Mouse (Mus musculus) heart, adult 2 months (tissue): Measurements from ENCODE around the gene Agap3.

Source experiments
- CTCF ChIP-seq: fragments of 200-600 bp; IDR thresholded peaks from 2 replicates; pipeline ENCODE4 v1.8.1; 2022; ENCODE audit warnings: antibody characterized with exemption, mild to moderate bottlenecking, moderate library complexity
- EP300 ChIP-seq: fragments of 200-500 bp; IDR thresholded peaks from 2 replicates; pipeline ENCODE4 v1.6.1; 2011; ENCODE audit warnings: low read depth, low read length, control low read depth; ENCODE audit not compliant: insufficient read depth
- POLR2A ChIP-seq: fragments of 200-500 bp; IDR thresholded peaks from 2 replicates; pipeline ENCODE4 v1.6.1; 2011; ENCODE audit warnings: mild to moderate bottlenecking, low read depth, low read length, control low read depth; ENCODE audit not compliant: insufficient read depth

DNA sequence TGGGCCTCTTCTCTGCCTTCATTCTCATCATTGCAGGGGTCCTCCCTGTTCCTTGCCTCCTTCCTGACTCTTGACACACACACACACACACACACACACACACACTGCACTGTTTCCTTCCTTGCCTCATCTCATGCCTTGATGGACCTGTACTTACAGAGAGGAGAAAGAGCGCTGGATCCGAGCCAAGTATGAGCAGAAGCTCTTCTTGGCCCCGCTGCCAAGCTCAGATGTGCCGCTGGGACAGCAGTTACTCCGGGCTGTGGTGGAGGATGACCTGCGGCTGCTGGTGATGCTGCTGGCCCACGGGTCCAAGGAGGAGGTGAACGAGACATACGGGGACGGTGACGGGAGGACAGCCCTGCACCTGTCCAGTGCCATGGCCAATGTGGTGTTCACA is 48.9 kb downstream of the Agap3 start:
- TF ChIP-seq CTCF (no peak), EP300 (no peak), POLR2A (no peak)
